Mouse (Mus musculus): ENCODE measurements around the gene Olfr1564. TPM values are rescaled to one million over a fixed set of nuclear protein-coding genes. Genes with fewer than 3 reads are reported as not detected.
"Not testable (repeated sequence)": the region's sequence is repeated elsewhere in the genome, so short reads cannot be mapped to it uniquely, and the experiment has no call there.

Gene Olfr1564
- under 1 TPM; 0.55 to 0.60 TPM for total RNA-seq (2021)

- no peak for DNase-seq (ENCODE audit: extremely low spot score in 1 of 2, low spot score in 2 of 2)
- intact Hi-C loops (cut with DNase I): no loop called here
These were observed at the start of gene Olfr1564 for GRCm38 (mm10) chr17:33221590-33221989. TSS of gene Olfr1564 (minus strand) at chr17:33221690.

- no peak for DNase-seq (ENCODE audit: extremely low spot score in 1 of 2, low spot score in 2 of 2)
These were observed 47.4 kb upstream of the Olfr1564 start for GRCm38 (mm10) chr17:33268907-33269306.

GRCm38 (mm10) chr17:33264376-33264775, 42.9 kb upstream of the Olfr1564 start, which contains the start of gene Olfr63:
TSS of gene Olfr63 (plus strand) at chr17:33264676.
- no peak for DNase-seq (ENCODE audit: extremely low spot score in 1 of 2, low spot score in 2 of 2)
- intact Hi-C loops (cut with DNase I): no loop called here

More at GRCm38 (mm10) chr17:33268907-33269306, 47.4 kb upstream of the Olfr1564 start:
- intact Hi-C loops (cut with DNase I): no loop called here

GRCm38 (mm10) chr17:33255319-33255657, 33.8 kb upstream of the Olfr1564 start:
- intact Hi-C loops (cut with DNase I): not testable (repeated sequence)

GRCm38 (mm10) chr17:33254530-33255318, 33.2 kb upstream of the Olfr1564 start, which contains the start of gene Zfp955a:
TSS of gene Zfp955a (minus strand) at chr17:33255145.
- DNase-seq (ENCODE audit: extremely low spot score in 1 of 2, low spot score in 2 of 2); intact Hi-C loops (cut with DNase I): not testable (repeated sequence)

More at GRCm38 (mm10) chr17:33255319-33255657, 33.8 kb upstream of the Olfr1564 start:
- not testable (repeated sequence) for DNase-seq (ENCODE audit: extremely low spot score in 1 of 2, low spot score in 2 of 2)

GRCm38 (mm10) chr17:33236646-33237045, 15.2 kb upstream of the Olfr1564 start:
- intact Hi-C loops (cut with DNase I); DNase-seq (ENCODE audit: extremely low spot score in 1 of 2, low spot score in 2 of 2): not testable (repeated sequence)

- intact Hi-C loops (cut with DNase I); DNase-seq (ENCODE audit: extremely low spot score in 1 of 2, low spot score in 2 of 2): not testable (repeated sequence)
These were observed 30.5 kb downstream of the Olfr1564 start, which contains the start of gene Olfr239 for GRCm38 (mm10) chr17:33191002-33191401. TSS of gene Olfr239 (plus strand) at chr17:33191302.

- intact Hi-C loops (cut with DNase I); DNase-seq (ENCODE audit: extremely low spot score in 1 of 2, low spot score in 2 of 2): not testable (repeated sequence)
These were observed 53.3 kb downstream of the Olfr1564 start, which contains the start of gene Olfr55 for GRCm38 (mm10) chr17:33168147-33168546. TSS of gene Olfr55 (plus strand) at chr17:33168447.

Other genes with a start within 250 kb of the Olfr1564 start
- 10 to 100 TPM; 15.6 to 15.7 TPM for gene Zfp952, start 228.6 kb downstream of the Olfr1564 start, total RNA-seq (2021)
- 10 to 100 TPM; 22.1 to 26.9 TPM for gene Zfp763, start 188.3 kb downstream of the Olfr1564 start, total RNA-seq (2021)
- gene 4921501E09Rik, start 153.6 kb downstream of the Olfr1564 start, total RNA-seq (2021): not detected
- 10 to 100 TPM; 17.8 to 18.8 TPM for gene Zfp563, start 132.4 kb downstream of the Olfr1564 start, total RNA-seq (2021)
- under 1 TPM; 0.62 to 0.97 TPM for gene Morc2b, start 82.0 kb downstream of the Olfr1564 start, total RNA-seq (2021)
- gene Olfr55, start 53.2 kb downstream of the Olfr1564 start, total RNA-seq (2021): not detected
- not detected for gene Olfr239, start 30.4 kb downstream of the Olfr1564 start, total RNA-seq (2021)
- 10 to 100 TPM; 14.0 to 14.5 TPM for gene Zfp955a, start 33.5 kb upstream of the Olfr1564 start, total RNA-seq (2021)
- gene Olfr63, start 43.0 kb upstream of the Olfr1564 start, total RNA-seq (2021): not detected
- gene Zfp955b, start 67.9 kb upstream of the Olfr1564 start, total RNA-seq (2021): 10 to 100 TPM; 24.1 to 24.9 TPM
- gene Zfp81, start 137.2 kb upstream of the Olfr1564 start, total RNA-seq (2021): 10 to 100 TPM; 25.1 to 25.3 TPM
- gene Zfp101, start 173.0 kb upstream of the Olfr1564 start, total RNA-seq (2021): 10 to 100 TPM in 1 of 2 experiments, 1 to 10 TPM in 1; 7.3 to 11.0 TPM
- not detected for gene Actl9, start 211.2 kb upstream of the Olfr1564 start, total RNA-seq (2021)